Mouse (Mus musculus) monocyte, adult 2 months (primary cell): ENCODE measurements around the gene Zcchc3.

Experiments used
- DNase-seq, 2 experiments: peaks; one replicate each; pipeline ENCODE4 v3.0.0; 2022; ENCODE audit warnings: low spot score in 2 of 2, low read depth in 1 of 2

Gene Zcchc3

DNA sequence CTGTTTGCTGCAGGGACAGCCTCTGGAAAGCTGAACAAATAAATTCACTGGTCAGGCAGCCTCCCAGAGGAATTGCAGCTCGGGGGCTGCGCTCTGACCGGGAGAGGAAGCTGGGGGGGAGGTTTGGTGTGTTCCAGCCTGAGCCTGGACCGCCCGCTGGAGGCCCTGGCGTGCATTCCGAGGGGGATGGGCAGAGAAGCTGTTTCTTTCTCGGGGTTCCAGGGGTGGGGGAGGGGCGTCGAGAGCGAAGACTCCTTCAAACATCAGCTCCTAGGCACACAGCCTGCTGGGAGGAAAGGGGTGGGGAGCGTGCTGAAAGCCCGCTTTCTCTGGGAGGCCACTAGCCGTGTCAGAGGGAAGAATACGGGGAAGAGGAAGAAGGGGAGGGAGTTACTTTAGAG lies 3.9 kb downstream of the Zcchc3 start:
- DNase-seq = no peak

DNA sequence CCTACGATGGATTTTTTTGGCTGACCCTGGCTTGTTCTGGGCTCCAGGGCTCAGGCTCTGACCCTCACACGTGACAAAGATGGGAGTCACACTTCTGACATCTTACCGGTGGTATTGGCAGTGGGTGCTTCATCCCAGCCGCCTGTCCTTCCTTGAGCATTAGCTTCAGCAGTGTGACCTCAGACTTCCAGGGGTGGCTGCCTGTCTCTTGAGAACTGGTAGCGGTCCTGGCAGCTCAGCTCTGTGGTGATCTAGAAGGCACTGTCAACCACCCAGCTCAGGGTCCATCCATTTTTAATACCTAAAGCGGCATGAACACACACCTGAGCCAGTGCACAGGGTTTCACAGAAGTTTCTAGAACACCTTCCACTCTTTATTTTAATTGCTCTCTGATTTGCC lies 5.0 kb downstream of the Zcchc3 start:
- DNase-seq = no peak

DNA sequence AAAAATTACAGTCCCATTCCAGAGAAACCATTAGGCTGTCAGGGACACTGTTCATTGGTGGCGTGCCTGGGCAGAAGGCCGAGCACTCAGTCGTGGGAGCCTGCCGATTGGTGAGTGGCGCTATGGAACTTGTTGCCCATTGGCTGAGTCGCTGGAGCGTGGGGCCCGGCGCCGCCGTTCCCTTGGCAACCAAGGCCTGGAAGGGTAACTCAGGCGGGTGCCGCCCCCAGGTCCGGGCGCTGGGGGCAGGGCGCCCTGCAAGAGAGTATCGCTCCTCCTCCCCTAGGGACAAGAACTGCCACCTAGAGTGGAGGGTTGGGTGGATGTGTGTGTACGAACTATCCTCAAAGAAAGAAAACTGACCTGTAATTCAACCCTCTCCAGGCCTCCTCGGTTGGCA lies 8.7 kb downstream of the Zcchc3 start:
- DNase-seq = peak in 1 of 2 experiments; percentile 43

DNA sequence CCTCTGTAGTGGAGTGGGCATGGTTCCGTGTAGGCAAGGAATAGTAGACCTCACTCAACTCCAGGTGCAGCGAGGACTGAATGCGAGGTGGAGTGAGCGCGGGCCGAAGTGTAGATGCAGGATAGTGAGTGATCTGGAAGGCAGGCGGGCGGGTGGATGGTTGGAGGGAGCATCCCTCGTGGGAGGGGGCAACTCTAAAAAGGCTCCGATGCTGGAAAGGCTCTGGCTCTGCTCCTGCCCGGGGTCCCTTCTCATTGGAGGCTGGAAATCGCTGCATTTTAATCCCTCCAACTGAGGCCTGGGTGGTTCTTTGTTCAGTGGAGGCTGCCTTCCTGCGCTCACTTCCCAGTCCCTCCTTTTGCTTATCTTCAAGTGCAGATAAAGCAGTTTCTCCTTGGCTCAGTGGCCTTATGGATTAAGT lies 15.7 kb downstream of the Zcchc3 start:
- no peak for DNase-seq

DNA sequence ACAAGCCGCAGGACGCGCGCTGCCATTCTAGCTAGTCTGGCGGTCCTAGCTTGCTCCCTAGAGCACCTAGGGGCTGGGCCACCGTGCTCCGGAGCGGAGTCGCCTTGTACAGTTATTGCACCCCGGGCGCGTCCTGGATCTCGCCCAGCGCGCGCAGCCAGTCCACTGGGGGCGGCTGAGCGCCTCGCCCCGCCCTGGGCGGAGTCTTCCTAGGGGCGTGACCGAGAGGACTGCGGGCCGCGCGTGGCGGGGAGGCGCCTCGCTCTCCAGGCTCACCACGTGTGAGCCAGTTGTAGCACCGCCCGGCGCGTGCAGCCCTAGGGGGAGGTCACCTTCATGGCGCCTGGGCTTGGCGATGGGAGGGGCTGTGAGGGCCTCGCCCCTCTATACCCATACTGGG lies 16.1 kb downstream of the Zcchc3 start:
- peak; percentile 69 to 79 for DNase-seq

DNA sequence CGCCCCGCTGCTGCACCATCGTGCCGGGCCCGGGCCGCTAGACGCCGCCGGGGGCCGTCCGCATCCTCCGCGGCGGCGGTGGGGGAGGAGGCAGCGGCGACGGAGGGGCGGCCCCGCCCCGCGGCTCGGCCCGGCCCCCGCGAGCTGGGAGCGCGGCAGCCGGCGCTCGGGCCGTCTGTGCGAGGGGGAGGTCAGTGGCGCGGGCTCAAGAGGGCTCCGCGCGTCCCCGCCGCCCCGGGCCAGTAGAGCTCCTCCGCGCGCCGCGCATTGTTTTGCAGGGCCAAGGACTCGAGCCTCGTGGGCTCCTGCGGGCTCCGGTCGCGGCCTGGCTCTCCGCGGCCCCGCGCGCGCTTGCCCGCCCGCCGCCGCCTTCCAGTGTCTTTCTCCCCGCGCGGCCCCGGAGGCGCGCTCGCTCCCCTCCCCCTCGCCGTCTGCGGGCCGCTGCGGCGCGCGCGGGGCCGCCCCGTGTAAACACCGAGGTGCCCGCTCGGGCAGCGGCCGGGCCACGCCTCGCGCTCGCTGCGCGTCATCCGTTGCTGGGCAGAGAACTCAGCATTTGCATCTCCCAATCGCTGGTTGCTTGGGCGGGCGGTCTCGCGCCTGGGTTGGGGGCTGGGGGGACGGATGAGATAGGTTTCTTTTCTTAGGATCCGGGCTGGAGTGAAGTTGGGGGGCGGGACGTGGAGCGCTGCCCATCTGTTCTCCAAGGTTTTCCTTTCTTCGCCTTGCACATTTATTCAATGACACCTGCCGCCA lies 17.0 kb downstream of the Zcchc3 start, which contains the start of gene Sox12:
Sox12 (minus strand) TSS at position 384 of the 756 bp plus-strand sequence.
- DNase-seq = peak; percentile 68 to 84

DNA sequence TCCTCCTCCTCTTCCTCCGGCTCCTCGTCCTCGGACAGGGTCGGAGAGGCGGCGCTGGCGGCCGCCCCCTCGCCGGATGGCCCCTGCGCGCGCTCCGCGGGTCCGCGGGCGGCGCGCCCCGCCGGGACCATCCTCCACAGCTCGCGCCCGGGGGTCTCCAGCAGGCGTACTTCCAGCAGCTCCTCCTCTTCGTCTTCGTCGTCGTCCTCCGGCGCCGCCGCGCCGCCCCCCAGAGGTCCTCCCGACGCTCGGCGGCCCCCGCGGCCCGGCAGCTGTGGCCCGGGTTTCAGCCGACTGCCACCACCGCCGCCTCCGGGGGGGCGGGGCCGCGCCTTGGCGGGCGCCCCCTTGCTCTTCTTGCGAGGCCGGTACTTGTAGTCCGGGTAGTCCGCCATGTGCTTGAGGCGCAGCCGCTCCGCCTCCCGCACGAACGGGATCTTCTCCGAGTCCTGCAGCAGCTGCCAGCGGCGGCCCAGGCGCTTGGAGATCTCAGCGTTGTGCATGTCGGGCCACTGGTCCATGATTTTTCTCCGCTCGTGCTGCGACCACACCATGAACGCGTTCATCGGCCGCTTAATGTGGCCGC lies 17.7 kb downstream of the Zcchc3 start:
- DNase-seq = no peak

DNA sequence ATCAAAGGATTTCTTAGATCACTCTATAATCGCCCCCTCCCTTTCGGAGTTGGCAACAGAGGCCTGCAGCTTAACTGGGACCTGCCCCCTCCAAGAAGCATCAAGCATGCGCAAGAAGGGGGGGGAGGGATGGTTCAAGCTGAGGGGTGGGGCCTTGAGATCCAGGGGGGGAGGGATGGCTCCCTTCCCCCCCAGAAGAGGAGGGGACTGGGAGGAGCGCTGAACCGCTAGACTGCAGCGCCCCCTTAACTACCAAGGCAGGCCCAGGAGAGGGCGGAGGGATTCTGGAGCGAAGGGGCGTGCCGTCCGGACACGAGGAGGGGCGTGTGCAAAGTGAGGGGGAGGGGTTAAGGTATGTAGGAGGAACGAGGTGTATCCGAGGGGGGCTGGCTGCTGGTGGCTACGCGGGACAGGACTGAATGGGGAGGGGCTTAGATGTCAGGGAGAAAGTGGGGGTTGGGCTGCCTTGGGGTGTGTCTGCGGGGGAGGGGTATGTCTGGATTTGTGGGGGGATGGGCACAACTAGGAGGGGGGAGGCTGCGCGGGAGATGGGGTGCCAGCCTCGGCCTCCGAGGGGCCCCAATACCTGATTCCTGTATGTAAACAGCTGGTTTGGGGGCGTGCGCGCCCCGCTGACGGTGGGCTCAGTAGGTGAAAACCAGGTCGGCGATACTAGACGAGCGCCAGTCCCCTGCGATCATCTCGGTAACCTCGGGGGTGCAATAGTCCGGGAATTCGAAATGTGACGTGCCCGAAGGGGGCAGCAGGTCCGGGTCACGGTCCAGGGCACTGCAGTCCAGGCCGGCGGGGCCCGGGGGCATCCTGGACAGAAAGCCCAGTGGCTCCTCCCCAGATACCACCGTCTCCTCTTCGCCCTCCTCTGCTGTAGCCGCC lies 18.5 kb downstream of the Zcchc3 start:
- no peak for DNase-seq

DNA sequence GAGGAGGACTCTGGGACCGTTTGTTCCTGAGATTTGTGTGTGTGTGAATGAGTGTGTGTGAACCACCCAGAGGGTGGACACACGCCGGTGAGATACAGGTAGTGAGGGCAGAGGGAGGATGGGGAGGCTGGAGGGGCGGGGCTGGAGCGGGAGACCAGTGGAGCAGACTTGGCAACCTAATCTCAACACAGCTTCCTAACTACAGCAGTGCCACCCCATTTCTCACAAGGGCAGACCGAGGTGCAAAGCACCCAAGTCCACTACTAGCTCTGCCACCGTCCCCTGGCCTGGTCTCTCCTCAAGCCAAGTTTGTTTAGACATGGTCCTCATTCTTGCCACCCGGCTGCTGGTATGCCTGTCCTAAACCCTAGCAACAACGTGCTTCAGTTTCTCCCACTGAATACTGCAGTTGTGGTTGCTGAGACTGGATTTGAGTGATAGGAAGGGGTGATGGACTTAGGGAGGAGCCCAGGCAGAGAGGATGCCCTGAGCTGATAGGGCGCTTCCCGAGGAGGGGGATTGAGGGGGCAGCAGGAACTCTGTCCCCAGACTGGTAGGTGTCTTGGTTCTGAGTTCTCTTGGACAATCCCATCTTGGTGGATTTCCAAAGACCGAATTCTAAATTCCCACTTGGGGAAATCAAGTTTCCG lies 19.4 kb downstream of the Zcchc3 start:
- DNase-seq = no peak

DNA sequence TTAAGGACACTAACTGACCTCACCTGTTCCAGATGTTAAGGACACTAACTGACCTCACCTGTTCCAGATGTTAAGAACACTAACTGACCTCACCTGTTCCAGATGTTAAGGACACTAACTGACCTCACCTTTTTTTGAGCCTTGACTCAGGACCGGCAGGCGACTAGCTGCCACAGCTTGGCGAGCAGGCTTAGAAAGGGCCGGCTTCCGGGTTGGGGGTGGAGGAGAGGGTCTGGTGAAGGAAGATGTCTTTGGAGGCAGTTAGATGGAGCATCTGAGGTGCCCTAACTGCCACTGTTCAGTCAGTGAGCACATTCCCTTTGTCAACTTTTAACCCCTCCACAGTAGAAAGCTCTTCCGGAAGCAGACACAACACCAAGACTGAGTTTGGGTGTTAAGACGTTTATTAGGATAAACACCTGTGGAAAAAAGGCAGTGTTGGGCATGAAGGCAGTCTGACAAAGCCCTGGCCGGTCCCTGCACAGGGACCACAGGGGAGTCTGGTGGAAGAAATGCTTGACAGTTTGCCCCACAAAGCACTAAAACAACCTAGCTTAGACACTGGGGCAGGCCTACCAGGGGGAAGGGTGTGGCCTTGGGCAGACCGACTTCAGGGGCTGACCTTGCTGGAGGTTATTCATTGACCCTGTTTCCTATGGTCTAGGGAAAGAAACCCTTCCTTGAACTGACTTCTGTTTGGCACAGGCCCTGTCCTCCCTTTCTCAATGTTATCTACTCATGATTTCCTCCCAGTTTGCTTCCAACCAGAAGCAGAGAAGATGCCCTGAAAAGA lies 21.4 kb downstream of the Zcchc3 start:
- DNase-seq = no peak

DNA sequence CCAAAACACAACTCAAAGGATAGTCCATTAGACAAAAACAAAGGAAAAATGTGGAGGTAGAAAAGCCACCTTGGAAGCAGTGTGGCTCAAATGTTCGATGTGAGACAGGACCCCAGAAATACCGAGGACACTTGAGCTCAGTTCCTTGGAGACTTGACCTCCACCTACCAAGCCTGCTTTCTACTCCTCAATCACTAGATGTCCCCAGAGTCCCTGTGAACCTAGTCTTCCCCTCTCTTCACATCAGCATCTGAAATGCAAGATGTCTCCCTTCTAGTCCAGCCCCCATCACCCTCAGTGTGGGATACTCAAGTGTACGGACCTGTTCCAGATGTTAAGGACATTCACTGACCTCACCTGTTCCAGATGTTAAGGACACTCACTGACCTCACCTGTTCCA lies 22.0 kb downstream of the Zcchc3 start:
- no peak for DNase-seq

DNA sequence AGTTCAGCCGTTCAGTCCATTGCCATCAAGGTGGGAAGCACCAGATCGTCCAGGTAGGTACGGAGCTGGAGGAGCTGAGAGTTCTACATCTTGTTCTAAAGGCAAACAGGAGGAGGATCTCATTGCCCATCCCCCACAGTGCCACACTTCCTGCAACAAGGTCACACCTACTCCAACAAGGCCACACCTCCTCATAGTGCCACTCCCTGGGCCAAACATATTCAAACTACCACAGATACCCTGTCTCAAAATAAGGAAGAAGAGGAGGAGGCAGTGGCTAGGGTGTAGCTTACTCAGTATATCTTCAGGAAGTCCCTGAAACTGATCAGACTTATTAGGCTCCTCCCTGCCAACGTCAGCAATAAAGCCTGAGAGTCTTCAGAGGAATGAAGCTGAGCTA lies 30.6 kb downstream of the Zcchc3 start:
- no peak for DNase-seq

DNA sequence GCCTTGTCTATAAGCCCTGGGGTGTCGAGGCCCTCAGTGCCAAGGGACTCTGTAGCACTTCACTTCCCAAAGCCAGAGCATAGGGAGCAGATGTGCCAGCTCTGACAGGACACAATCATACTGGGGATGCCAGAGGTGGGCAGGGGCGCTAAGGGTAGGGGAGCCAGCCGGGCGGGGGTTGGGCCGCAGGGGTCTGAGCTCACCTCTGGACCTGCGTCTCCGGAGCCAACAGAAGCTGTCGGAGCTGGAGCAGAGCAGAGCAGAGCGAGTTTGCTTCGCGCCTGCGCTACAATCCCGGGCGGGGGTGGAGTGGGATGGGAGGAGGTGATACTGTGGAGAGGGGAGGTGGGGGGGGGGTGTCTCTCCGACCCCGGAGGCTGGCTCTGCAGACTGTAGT lies 38.5 kb downstream of the Zcchc3 start, which contains the start of gene Nrsn2:
Nrsn2 (minus strand) TSS at position 294 of the 397 bp plus-strand sequence.
- DNase-seq = no peak

DNA sequence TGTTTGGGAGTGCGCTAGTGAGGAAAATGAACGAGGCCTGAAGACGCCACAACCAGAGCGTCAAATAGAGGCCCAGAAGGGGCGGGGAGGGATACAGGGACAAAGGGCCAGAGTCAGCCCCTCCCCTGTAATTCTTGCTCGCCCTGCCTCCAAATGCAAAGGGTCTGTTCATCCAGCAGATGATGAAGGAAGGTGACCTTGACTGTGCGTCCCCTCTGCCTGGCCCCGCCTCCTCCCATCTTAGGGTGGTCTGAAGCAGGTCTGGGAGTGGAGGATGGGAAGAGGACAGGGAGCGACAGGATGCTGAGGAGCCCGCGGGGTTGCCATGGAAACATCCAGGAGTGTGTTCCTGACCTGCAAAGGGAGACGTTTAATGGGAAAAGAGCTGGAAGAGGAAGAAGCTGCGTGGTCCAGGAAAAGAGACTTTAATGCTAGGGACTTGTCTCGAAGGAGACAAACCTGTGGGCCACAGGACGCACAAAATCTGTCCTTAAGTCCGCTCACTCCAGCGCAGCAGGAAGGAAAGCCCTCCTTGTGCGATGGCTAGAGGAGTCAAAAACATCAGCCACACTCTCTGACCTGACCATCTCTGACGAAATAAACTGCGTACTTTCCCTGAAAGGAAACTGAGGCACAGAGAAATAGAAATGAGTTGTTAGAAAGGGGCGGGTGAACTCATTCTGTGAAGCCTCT lies 39.0 kb downstream of the Zcchc3 start:
- DNase-seq = no peak

DNA sequence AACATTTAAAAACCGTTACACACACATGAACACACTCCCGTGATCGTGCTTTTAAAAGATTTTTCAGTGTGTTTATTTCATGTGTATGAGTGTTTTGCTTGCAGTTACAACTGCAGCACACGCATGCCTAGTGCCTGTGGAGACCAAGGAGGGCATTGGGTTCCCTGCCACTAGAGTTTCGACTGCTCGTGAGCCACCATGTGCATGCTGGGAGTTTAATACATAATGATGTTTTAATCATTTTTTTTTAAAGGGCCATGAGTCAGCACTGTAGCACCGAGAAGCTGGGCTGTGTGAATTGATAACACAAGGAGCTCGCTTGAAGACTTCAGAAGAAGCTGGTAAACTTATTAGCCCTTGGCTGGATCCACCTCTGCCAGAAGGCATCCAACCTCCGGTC lies 41.3 kb downstream of the Zcchc3 start:
- no peak for DNase-seq

DNA sequence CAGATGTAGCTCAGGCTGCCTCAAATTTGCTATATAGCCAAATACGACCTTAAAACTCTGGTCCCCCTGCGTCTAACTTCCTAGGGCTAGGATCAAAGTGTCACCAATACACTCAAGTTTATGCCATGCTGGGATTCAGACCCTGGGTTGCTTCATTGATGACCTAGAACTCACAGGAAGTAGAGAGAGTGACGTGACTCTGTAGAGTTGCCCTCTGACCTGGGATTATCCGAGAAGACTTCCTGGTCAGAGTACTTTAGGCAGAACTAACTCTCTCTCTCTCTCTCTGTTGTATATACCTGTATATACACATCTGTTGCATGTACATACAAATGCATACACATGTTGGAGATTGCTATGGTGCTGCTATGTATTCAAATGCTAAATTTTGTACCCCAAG lies 42.2 kb downstream of the Zcchc3 start:
- no peak for DNase-seq

DNA sequence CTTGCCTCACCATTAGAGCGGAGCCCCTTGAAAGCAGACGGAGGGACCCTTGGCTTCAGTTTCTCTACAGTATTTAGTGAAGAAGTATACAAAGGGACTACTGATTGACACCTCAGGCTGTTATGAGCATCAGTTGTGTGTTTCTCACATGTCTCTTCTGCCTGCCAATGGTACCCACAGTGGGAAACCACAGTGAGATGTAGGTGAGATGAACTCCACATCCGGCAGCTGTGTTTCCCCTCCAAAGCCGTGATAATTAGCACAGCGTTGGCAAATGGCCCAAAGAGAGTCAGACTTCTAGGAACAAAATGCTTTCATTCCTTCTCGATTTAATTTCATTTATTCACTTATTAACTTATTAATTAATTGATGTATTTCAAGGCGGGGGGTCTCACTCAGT lies 42.7 kb downstream of the Zcchc3 start:
- DNase-seq = no peak

DNA sequence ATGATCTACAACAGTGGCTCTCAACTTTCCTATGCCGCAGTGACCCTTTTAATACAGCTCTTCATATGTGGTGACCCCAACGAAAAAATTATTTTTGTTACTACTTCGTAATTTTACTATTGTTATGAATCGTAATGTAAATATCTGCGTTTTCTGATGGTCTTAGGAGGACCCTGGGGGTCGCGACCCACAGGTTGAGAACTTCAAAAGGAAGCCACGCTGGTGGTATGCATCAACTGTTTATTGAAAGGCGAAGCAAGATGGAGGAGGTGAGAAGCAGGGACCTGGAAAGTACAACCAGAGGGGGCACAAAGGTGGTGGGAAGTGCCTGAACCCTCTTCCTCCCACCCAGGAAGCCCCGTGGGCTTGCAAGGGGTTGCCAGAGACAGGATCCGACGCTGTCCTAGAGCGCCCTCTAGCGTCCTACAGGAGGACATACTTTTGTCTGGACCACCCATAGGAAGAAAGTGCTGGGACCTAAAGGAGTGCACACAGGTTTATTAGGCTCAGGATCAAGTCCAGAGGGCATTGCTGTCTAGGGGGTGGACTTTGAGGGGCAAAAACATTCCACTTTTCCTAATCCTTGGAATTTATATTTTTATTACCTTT lies 46.2 kb downstream of the Zcchc3 start:
- DNase-seq = no peak

DNA sequence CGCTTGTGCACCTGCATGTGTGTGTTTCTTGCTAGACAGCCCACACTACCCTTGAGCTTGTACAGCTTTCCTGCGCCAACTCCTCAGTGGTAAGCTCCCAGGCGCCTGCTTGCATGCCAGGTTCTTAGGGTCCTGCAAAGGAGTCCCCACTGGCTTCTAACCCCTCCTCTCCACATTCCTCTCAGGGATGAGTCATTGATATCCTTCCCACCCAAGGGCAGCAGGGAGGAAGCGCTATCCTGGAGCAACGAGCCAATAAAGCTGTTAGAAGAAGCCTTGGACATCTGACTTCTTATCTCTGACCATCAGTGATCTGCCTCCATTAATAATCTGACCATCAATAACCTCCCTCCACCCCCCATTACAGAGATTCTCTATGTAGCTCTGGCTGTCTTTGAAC lies 46.9 kb downstream of the Zcchc3 start:
- DNase-seq = no peak
